Mouse (Mus musculus): ENCODE results near the gene Stx8. TPM values are rescaled to one million over a fixed set of nuclear protein-coding genes. Genes with fewer than 3 reads are reported as not detected.

Stx8 gene
- polyA plus RNA-seq, 1 experiment from 2014 or later, result 16.6 TPM

DNA sequence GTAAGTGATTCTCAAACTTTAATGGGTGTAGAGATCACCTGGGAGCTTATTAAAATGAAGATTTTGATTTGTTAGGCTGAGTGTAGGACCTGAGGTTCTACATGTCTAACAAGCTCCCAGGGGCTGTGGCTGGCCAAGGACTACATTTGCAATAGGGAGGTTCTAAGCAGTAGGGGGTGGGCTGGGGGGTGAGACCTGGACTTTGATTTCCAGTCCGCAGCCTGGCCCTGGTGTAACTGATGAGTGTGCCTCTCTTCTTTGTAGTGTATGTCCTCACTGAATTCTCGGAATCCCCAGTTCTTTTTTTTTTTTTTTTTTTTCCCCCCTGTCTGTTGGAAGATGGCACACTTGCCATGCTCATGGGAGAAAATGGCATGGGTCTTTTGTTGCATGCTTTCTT, 109.3 kb downstream of the Stx8 start:
- Histone ChIP-seq H3K4me2 (ENCODE audit: low read depth, low read length) (no peak overlapping the region), H3K27ac (ENCODE audit: low read length) (no peak overlapping the region), H3K4me1 (ENCODE audit: control insufficient read depth, low read depth, low read length) (no peaks in the 10 kb centered on the region), H3K27me3 (ENCODE audit: control insufficient read depth, insufficient read depth, low read depth, low read length) (no peaks in the 10 kb centered on the region), H3K4me3 (ENCODE audit: low read depth, low read length) (no peak overlapping the region), H3K9me3 (replicated peaks; ENCODE audit: control insufficient read depth, low read length) (no peaks in the 10 kb centered on the region), H3K36me3 (ENCODE audit: control insufficient read depth, insufficient read depth) (no peaks in the 10 kb centered on the region), H3K9ac (ENCODE audit: low read depth, low read length) (no peak overlapping the region)
- 50% methylated on average over 2 of the region's 2 CpGs for WGBS (ENCODE audit: insufficient replicate concordance)
- ATAC-seq (ENCODE audit: low read depth), result no peak

DNA sequence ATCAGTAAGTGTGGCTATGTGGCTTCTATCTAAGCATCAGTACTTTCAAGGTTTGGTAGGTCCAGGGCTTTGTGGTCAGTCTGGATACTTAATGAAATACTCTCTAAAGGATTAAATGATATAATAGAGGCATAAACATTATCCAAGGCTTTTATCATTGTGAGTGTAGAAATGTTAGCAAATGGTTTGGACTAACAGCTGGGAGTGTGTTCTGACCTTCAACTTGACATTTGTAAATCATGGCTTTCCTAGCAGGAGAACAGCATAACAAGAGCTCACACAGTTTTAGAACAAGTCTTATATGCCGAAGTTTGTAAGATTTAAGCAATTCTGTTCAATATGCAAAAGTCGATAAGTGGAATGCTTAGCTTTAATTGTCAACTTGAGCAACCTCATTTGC, 113.8 kb downstream of the Stx8 start:
- Histone ChIP-seq H3K4me1 (ENCODE audit: control insufficient read depth, low read depth, low read length) (no peaks in the 10 kb centered on the region), H3K4me3 (ENCODE audit: low read depth, low read length) (no peak overlapping the region), H3K27me3 (ENCODE audit: control insufficient read depth, insufficient read depth, low read depth, low read length) (no peaks in the 10 kb centered on the region), H3K9me3 (replicated peaks; ENCODE audit: control insufficient read depth, low read length) (no peaks in the 10 kb centered on the region), H3K9ac (ENCODE audit: low read depth, low read length) (no peak overlapping the region), H3K27ac (ENCODE audit: low read length) (no peak overlapping the region), H3K4me2 (ENCODE audit: low read depth, low read length) (no peak overlapping the region), H3K36me3 (ENCODE audit: control insufficient read depth, insufficient read depth) (no peaks in the 10 kb centered on the region)
- 57% methylated on average over 2 of the region's 2 CpGs for WGBS (ENCODE audit: insufficient replicate concordance)
- ATAC-seq (ENCODE audit: low read depth), result no peak

DNA sequence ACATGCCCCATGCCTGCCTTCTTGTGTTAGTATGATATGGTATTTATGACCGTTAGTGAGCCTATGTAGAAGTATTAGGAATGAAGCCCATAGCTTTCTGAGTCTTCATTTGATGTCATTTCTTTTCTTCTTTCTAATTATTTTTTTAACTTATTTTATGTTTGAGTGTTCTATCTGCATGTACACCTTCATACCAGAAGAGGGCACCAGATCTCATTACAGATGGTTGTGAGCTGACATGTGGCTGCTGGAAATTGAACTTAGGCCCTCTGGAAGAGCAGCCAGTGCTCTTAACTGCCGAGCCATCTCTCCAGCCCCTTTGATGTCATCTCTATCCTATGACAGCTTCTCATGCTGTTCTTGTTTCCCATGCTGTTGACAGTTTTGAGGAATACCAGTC, 115.0 kb downstream of the Stx8 start:
- no peak overlapping the region for H3K4me2 ChIP-seq (ENCODE audit: low read depth, low read length)
- ATAC-seq (ENCODE audit: low read depth), result no peak
- no peak overlapping the region for H3K4me3 ChIP-seq (ENCODE audit: low read depth, low read length)

DNA sequence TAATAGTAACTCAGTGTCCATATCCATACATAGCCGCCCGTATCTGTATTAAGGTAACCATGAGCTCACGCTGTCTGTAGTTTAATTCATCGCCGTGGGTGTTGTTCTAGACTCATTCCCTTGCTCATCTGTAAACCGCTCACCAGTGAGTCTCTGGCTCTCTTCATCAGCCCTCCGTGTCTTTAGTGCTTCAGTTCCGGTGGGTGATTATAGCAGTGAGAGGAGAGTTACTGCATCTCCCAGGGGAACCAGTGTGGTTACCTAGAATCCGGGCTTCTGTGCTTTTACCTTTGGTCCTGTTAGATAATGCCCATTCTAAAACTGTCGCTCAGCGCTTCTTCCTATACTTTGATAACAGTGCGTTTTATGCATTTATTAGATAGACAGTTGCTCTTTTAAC, 116.8 kb downstream of the Stx8 start:
- H3K36me3 ChIP-seq (ENCODE audit: control insufficient read depth, insufficient read depth), result no peaks in the 10 kb centered on the region
- H3K27me3 ChIP-seq (ENCODE audit: control insufficient read depth, insufficient read depth, low read depth, low read length), result no peaks in the 10 kb centered on the region
- no peak for ATAC-seq (ENCODE audit: low read depth)
- no peaks in the 10 kb centered on the region for H3K9me3 ChIP-seq (replicated peaks; ENCODE audit: control insufficient read depth, low read length)
- no peak overlapping the region for H3K9ac ChIP-seq (ENCODE audit: low read depth, low read length)
- no peaks in the 10 kb centered on the region for H3K4me1 ChIP-seq (ENCODE audit: control insufficient read depth, low read depth, low read length)
- WGBS (ENCODE audit: insufficient replicate concordance), result 75% methylated on average over 12 of the region's 12 CpGs
- no peak overlapping the region for H3K4me3 ChIP-seq (ENCODE audit: low read depth, low read length)
- no peak overlapping the region for H3K27ac ChIP-seq (ENCODE audit: low read length)
- H3K4me2 ChIP-seq (ENCODE audit: low read depth, low read length), result no peak overlapping the region

More for the DNA sequence above, 115.0 kb downstream of the Stx8 start:
- H3K27me3 ChIP-seq (ENCODE audit: control insufficient read depth, insufficient read depth, low read depth, low read length), result no peaks in the 10 kb centered on the region
- no peaks in the 10 kb centered on the region for H3K9me3 ChIP-seq (replicated peaks; ENCODE audit: control insufficient read depth, low read length)
- no peaks in the 10 kb centered on the region for H3K36me3 ChIP-seq (ENCODE audit: control insufficient read depth, insufficient read depth)
- no peaks in the 10 kb centered on the region for H3K4me1 ChIP-seq (ENCODE audit: control insufficient read depth, low read depth, low read length)
- no peak overlapping the region for H3K9ac ChIP-seq (ENCODE audit: low read depth, low read length)
- H3K27ac ChIP-seq (ENCODE audit: low read length), result no peak overlapping the region
- whole genome bisulfite sequencing (ENCODE audit: insufficient replicate concordance), result 57% methylated on average over 2 of the region's 2 CpGs

DNA sequence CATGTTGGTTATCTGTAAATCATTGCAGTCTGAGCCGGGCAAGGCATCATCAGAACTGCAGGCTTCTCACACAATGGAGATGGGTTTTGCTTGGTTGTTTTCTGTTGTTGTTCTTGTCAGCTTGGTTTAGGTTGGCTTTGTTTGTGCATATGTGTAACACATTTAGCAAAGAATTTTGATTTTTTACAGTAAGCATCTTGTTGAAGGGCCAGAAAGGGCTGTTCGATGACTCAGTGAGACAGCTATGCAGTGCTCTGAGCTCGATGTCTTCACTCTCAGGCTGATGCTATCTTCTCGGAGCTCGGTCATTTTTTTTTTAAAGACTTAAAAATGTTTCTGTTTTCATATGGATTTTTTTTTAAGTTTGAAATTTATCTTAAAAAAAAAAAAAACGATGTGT, 117.6 kb downstream of the Stx8 start:
- Histone ChIP-seq H3K27ac (ENCODE audit: low read length) (no peak overlapping the region), H3K4me2 (ENCODE audit: low read depth, low read length) (no peak overlapping the region), H3K36me3 (ENCODE audit: control insufficient read depth, insufficient read depth) (no peaks in the 10 kb centered on the region), H3K9ac (ENCODE audit: low read depth, low read length) (no peak overlapping the region), H3K9me3 (replicated peaks; ENCODE audit: control insufficient read depth, low read length) (no peaks in the 10 kb centered on the region), H3K4me1 (ENCODE audit: control insufficient read depth, low read depth, low read length) (no peaks in the 10 kb centered on the region), H3K4me3 (ENCODE audit: low read depth, low read length) (no peak overlapping the region), H3K27me3 (ENCODE audit: control insufficient read depth, insufficient read depth, low read depth, low read length) (no peaks in the 10 kb centered on the region)
- no peak for ATAC-seq (ENCODE audit: low read depth)
- WGBS (ENCODE audit: insufficient replicate concordance), result 61% methylated on average over 6 of the region's 6 CpGs

DNA sequence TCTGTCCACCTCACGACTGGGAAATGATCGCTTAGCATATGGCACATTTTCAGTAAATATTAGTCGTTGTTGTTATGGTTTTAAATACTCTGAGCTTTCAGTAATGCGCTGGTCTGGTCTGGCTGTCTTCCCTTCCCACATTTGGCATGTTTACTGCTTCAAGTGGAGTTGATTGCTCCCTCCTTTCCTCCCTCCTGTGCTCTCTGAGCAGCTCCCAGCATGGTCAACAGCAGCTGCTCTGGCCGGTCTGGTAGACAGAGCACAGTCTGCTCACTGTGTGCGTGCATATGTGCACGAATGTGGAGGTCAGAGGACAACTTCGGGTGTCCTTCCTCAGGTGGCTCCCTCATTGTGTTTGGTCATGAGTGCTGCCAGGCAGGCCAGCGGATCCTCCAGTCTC, 120.2 kb downstream of the Stx8 start:
- no peak overlapping the region for H3K4me2 ChIP-seq (ENCODE audit: low read depth, low read length)
- H3K9me3 ChIP-seq (replicated peaks; ENCODE audit: control insufficient read depth, low read length), result no peaks in the 10 kb centered on the region
- no peak overlapping the region for H3K9ac ChIP-seq (ENCODE audit: low read depth, low read length)
- H3K36me3 ChIP-seq (ENCODE audit: control insufficient read depth, insufficient read depth), result no peaks in the 10 kb centered on the region
- no peaks in the 10 kb centered on the region for H3K4me1 ChIP-seq (ENCODE audit: control insufficient read depth, low read depth, low read length)
- H3K27ac ChIP-seq (ENCODE audit: low read length), result no peak overlapping the region
- no peak for ATAC-seq (ENCODE audit: low read depth)
- 74% methylated on average over 9 of the region's 9 CpGs for WGBS (ENCODE audit: insufficient replicate concordance)
- H3K4me3 ChIP-seq (ENCODE audit: low read depth, low read length), result no peak overlapping the region
- no peaks in the 10 kb centered on the region for H3K27me3 ChIP-seq (ENCODE audit: control insufficient read depth, insufficient read depth, low read depth, low read length)

DNA sequence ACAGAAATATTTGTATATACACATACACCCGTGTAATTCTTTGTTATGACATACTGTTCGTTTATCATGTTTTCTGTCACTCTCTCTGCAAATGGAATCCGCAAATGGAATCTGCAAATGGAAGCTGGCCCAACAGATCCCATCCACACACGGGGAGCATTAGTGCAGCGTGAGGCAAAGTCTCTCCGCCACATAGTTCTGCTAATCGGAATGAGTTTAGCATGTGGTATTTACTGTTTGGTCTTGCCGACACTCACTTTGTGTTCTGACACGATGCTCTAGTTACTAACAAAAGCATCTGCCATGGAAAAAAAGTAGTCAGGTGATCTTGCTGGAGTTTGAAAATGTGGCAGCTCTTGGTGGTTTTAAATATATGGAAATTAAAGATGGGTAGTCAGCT, 123.4 kb downstream of the Stx8 start:
- Histone ChIP-seq H3K4me3 (ENCODE audit: low read depth, low read length) (no peak overlapping the region), H3K27me3 (ENCODE audit: control insufficient read depth, insufficient read depth, low read depth, low read length) (no peaks in the 10 kb centered on the region), H3K9me3 (replicated peaks; ENCODE audit: control insufficient read depth, low read length) (no peaks in the 10 kb centered on the region), H3K4me2 (ENCODE audit: low read depth, low read length) (no peak overlapping the region), H3K4me1 (ENCODE audit: control insufficient read depth, low read depth, low read length) (no peaks in the 10 kb centered on the region), H3K36me3 (ENCODE audit: control insufficient read depth, insufficient read depth) (no peaks in the 10 kb centered on the region), H3K27ac (ENCODE audit: low read length) (no peak overlapping the region), H3K9ac (ENCODE audit: low read depth, low read length) (no peak overlapping the region)
- 69% methylated on average over 9 of the region's 9 CpGs for WGBS (ENCODE audit: insufficient replicate concordance)
- ATAC-seq (ENCODE audit: low read depth), result no peak

DNA sequence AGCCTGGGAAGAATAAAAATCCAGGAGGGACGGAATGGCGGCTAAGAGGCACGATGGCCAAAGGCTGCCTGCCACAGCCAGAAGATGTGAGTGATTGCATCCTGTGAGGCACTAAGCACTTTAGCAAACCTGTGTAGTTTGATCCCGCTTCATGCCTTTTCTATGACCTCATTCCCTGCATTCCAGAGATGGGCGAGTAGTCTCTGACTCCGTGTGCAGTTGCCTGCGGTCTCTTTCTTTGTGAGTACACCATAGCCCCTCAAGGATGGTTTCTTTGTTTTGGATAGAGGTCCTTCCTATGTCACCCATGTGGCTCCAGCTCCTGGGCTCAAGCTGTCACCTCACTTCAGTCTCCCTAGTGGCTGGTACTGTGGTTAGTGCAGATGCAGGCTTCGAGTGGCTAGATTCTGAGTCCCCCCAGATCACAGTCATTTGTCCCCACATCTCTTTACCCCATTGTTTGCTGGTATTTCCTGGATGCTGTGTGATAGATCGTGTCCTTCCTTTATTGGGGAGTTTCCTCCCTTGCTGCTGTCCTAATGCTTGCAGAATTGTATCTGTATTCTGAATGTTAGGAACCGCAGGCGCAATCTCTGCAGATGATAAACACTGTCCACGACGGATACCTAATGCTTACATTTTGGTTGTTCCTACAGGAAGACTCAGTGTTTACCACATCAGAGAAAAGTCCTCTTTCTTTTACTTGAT, 124.0 kb downstream of the Stx8 start:
- no peak overlapping the region for H3K27ac ChIP-seq (ENCODE audit: low read length)
- no peaks in the 10 kb centered on the region for H3K9me3 ChIP-seq (replicated peaks; ENCODE audit: control insufficient read depth, low read length)
- H3K27me3 ChIP-seq (ENCODE audit: control insufficient read depth, insufficient read depth, low read depth, low read length), result no peaks in the 10 kb centered on the region
- no peaks in the 10 kb centered on the region for H3K36me3 ChIP-seq (ENCODE audit: control insufficient read depth, insufficient read depth)
- 33% methylated on average over 13 of the region's 13 CpGs for WGBS (ENCODE audit: insufficient replicate concordance)
- no peak for ATAC-seq (ENCODE audit: low read depth)
- no peaks in the 10 kb centered on the region for H3K4me1 ChIP-seq (ENCODE audit: control insufficient read depth, low read depth, low read length)
- no peak overlapping the region for H3K4me2 ChIP-seq (ENCODE audit: low read depth, low read length)
- H3K4me3 ChIP-seq (ENCODE audit: low read depth, low read length), result no peak overlapping the region
- H3K9ac ChIP-seq (ENCODE audit: low read depth, low read length), result no peak overlapping the region

DNA sequence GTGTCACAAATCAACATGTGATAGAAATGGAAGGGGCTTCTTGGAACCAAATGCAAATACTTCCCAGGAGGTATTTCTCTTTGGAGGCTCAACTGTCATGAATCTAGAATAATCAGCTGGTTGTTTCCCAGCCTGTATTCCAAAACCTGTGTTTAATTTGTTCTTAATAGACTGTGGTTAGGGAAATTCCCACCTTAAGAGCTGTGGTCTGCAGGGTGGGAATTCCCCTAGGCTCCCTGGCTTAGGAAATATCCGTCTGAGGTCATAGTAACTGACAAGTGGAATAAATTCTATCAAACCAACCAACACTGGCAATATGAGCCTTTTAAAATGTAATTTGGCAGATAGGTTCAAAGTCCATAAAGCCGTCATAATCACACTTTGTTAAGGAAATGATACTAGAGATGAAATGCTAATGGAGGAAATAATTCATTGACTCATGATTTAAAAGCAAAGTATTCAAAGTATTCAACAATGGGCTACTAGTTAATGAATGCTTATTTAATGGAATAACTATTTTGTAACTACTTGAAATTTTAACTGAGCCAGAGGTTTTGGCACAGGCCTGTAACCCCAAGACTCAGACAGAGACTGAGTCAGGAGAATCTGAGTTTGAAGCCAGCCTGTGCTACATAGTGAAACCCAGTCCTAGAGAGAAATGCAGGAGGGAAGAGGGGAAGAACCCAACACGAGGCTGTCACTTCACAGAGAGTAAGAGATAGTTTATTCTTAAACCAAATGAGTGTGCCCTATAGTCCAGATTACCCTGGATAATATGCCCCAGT, 126.2 kb downstream of the Stx8 start:
- no peak overlapping the region for H3K4me2 ChIP-seq (ENCODE audit: low read depth, low read length)
- no peak overlapping the region for H3K27ac ChIP-seq (ENCODE audit: low read length)
- WGBS (ENCODE audit: insufficient replicate concordance), result 49% methylated on average over 3 of the region's 3 CpGs
- no peaks in the 10 kb centered on the region for H3K27me3 ChIP-seq (ENCODE audit: control insufficient read depth, insufficient read depth, low read depth, low read length)
- no peaks in the 10 kb centered on the region for H3K9me3 ChIP-seq (replicated peaks; ENCODE audit: control insufficient read depth, low read length)
- no peak overlapping the region for H3K9ac ChIP-seq (ENCODE audit: low read depth, low read length)
- no peaks in the 10 kb centered on the region for H3K4me1 ChIP-seq (ENCODE audit: control insufficient read depth, low read depth, low read length)
- no peak for ATAC-seq (ENCODE audit: low read depth)
- no peaks in the 10 kb centered on the region for H3K36me3 ChIP-seq (ENCODE audit: control insufficient read depth, insufficient read depth)
- H3K4me3 ChIP-seq (ENCODE audit: low read depth, low read length), result no peak overlapping the region

Data from liver, embryonic 16.5 days (tissue).